Mouse (Mus musculus) midbrain, embryonic 11.5 days (tissue): Measurements from ENCODE around the gene Ap2s1. TPM values are rescaled to one million over a fixed set of nuclear protein-coding genes. Genes with fewer than 3 reads are reported as not detected.
"Not testable (repeated sequence)": the region's sequence is repeated elsewhere in the genome, so short reads cannot be mapped to it uniquely, and the experiment has no call there.

Experiments used
- ATAC-seq: fragments of 200-750 bp; cut with Nextera tagmentation; 2 replicates; pipeline ENCODE4 v1.8.0; 2017; ENCODE audit warnings: moderate TSS enrichment, moderate library complexity; ENCODE audit not compliant: low FRiP score
- DNase-seq: peaks from one replicate; pipeline ENCODE4 v3.0.0; 2015; ENCODE audit warnings: low spot score; ENCODE audit errors: missing footprints
- H3K27ac ChIP-seq: fragments of 300-500 bp; sonication (generic); 2 replicates; pipeline ENCODE4 v1.5.1; 2014; ENCODE audit warnings: low read depth, low read length
- H3K27me3 ChIP-seq: fragments of 300-500 bp; sonication (generic); 2 replicates; pipeline ENCODE4 v1.6.1; 2014; ENCODE audit warnings: mild to moderate bottlenecking, low read length, moderate library complexity, mixed read lengths; ENCODE audit not compliant: control insufficient read depth, insufficient read depth
- H3K36me3 ChIP-seq: fragments of 300-500 bp; sonication (generic); 2 replicates; pipeline ENCODE4 v1.6.1; 2014; ENCODE audit warnings: mild to moderate bottlenecking, low read length, moderate library complexity, mixed read lengths; ENCODE audit not compliant: control insufficient read depth, insufficient read depth
- H3K4me1 ChIP-seq: fragments of 300-500 bp; sonication (generic); 2 replicates; pipeline ENCODE4 v1.6.1; 2014; ENCODE audit warnings: low read length; ENCODE audit not compliant: control insufficient read depth, insufficient read depth
- H3K4me2 ChIP-seq: fragments of 300-500 bp; sonication (generic); 2 replicates; pipeline ENCODE4 v1.6.1; 2014; ENCODE audit warnings: mild to moderate bottlenecking, moderate library complexity
- H3K4me3 ChIP-seq: fragments of 300-500 bp; sonication (generic); 2 replicates; pipeline ENCODE4 v1.5.1; 2014; ENCODE audit warnings: low read depth, low read length
- H3K9ac ChIP-seq: fragments of 300-500 bp; sonication (generic); 2 replicates; pipeline ENCODE4 v1.6.1; 2014; ENCODE audit warnings: low read length
- H3K9me3 ChIP-seq: fragments of 300-500 bp; sonication (generic); 2 replicates; pipeline ENCODE4 v1.6.1; 2016; ENCODE audit warnings: low read length; ENCODE audit not compliant: control insufficient read depth
- WGBS: fragments of 180-500 bp; shearing (Covaris S2); extraction: QIAGEN DNeasy Blood & Tissue Kit; methylation state at CpG from one replicate; pipeline ENCODE4 v1.1.7; 2014; 5-methylcytosine and 5-hydroxymethylcytosine counted together
- polyA plus RNA-seq: library from polyadenylated mRNA; unstranded; fragments of >200 nt; fragmentation: Nextera tagmentation; extraction: Ambion mirVana; gene quantifications from 2 replicates; pipeline ENCODE4 v1.2.1, GENCODE M21; 2014

Gene Ap2s1
- polyA plus RNA-seq, 1 experiment from 2014 or later, result 300 TPM

DNA sequence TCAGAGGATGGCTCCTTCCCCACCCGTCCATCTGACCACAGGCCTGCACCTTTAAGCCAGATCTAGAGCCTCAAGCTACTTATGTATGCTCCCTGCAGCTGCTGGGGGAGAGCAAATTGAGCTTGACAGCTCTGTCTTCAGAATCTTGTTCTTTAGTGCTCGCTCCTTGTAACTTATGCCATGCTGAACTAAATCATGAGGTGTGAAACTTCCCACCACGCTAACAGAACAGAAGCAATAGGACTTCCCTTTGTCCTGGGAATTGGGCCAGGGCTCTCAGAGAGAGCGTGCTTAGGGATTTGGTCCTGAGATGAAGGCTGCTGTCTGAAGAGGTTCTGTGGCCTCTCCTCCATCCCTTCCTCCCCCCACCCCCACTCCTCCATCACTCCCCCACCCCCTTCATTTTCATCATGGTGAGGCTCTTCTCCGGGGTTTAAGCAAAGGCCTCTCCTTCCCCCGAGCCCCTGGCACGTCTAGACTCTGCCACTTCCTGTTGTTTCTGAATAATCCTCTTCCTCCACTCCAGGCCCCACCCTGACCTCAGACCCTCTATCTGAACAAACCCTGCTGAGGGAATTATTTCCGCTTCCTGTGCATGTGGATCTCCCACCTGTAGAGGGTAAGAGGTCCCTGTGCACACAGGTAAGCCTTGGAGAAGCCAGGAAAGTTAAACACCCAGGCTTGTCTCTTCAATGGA, 21.6 kb upstream of the Ap2s1 start:
- H3K4me1 ChIP-seq, H3K36me3 ChIP-seq, H3K9me3 ChIP-seq, H3K27me3 ChIP-seq, H3K4me3 ChIP-seq, DNase-seq, H3K4me2 ChIP-seq, ATAC-seq, H3K27ac ChIP-seq: not testable (repeated sequence)
- 0 out of 2 replicates have a peak overlapping the region, but pooled peaks have one; percentile 15 for H3K9ac ChIP-seq
- WGBS, result 53% methylated on average over 8 of the region's 8 CpGs

DNA sequence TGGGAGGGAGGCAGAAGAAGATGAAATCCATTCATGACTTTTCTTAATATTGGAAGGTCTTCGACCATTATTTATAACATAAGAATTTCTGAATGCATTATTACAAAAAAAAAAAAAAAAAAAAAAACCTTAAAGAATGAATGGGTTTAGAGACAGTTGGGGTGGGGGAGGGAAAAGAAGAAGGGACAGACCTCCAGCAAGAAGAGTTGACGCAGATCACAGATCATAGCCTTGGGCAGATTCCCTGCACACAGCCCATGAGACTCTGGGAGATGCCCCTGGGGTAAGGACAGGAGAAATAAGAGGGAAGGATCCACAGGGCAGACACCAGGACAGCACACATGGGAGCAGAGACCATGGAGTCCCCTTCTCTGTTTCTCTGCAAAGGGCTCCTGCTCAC, 16.6 kb upstream of the Ap2s1 start, which contains the start of gene Ceacam9:
Gene Ceacam9, plus strand, starts transcription at position 301 of the 400 bp plus-strand sequence.
- H3K9ac ChIP-seq, result no peak within 1 kb of the TSS
- no peak within 1 kb of the TSS for H3K4me3 ChIP-seq
- no peak for DNase-seq
- no peaks in the 10 kb centered on the region for H3K27me3 ChIP-seq
- H3K36me3 ChIP-seq, result no peaks in the 10 kb centered on the region
- H3K9me3 ChIP-seq, result no peaks in the 10 kb centered on the region
- no peak within 1 kb of the TSS for H3K4me2 ChIP-seq
- no peaks in the 10 kb centered on the region for H3K4me1 ChIP-seq
- no peak within 1 kb of the TSS for H3K27ac ChIP-seq
- WGBS, result 85% methylated on average over 2 of the region's 2 CpGs
- ATAC-seq, result no peak

- not testable (repeated sequence) for ATAC-seq, H3K4me2 ChIP-seq, H3K9ac ChIP-seq, H3K27me3 ChIP-seq, H3K36me3 ChIP-seq, H3K4me3 ChIP-seq, H3K9me3 ChIP-seq, DNase-seq, H3K27ac ChIP-seq, H3K4me1 ChIP-seq
- 79% methylated on average over 3 of the region's 3 CpGs for WGBS
Observed at GRCm38 (mm10) chr7:16722490-16722889, 15.7 kb upstream of the Ap2s1 start.

DNA sequence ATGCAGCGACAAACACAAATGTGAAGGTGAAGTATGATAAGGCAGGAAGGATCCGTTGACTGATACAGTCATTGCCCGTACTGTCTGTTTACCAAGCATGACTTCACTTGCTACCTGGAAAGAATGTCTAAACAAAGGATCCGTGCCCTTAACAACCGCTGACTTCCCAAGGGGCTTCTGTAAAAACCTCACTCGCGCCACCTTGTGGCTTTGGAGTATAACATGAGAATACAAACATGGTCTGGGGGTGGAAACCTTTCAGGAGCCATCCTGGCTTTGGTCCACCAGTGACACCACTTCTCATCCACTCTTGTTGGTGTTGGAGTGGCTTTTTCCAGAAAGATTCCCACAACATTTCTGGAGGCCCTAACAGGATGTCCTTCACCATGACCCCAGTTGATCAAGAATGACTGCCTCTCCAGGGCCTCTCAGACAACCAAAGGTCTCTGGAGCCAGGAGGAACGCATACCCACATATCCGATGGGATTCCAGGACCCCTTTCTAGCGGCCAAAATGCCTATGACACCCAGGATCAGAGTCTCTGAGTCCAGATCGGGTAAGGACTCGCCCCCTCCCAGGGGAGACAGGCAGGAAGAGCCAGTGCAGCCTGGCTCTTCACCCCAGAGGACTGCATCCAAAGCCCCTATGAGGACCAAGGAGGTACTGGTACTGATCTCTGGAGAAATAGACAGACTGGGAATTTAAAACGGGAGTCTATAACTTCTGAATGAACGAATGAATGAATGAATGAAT, 9.4 kb upstream of the Ap2s1 start:
- no peaks in the 10 kb centered on the region for H3K36me3 ChIP-seq
- DNase-seq (peak; percentile 95), ATAC-seq (peak; percentile 54; the same call in 1 of the 2 replicates)
- H3K4me1 ChIP-seq, result no peaks in the 10 kb centered on the region; the same call in 1 of the 2 replicates
- no peak overlapping the region for H3K4me3 ChIP-seq
- H3K9ac ChIP-seq, result no peak overlapping the region
- H3K27ac ChIP-seq, result no peak overlapping the region
- H3K4me2 ChIP-seq, result no peak overlapping the region; the same call in 1 of the 2 replicates
- H3K9me3 ChIP-seq, result no peaks in the 10 kb centered on the region
- no peaks in the 10 kb centered on the region for H3K27me3 ChIP-seq
- WGBS, result 33% methylated on average over 14 of the region's 14 CpGs

GRCm38 (mm10) chr7:16729563-16729962, 8.6 kb upstream of the Ap2s1 start:
- not testable (repeated sequence) for H3K4me1 ChIP-seq, H3K9me3 ChIP-seq, H3K4me3 ChIP-seq, H3K27ac ChIP-seq, H3K36me3 ChIP-seq, H3K27me3 ChIP-seq, DNase-seq, H3K9ac ChIP-seq
- 0 out of 2 replicates have a peak, but pooled peaks have one; percentile 40 for ATAC-seq
- WGBS, result 11% methylated on average over 7 of the region's 7 CpGs
- peak overlapping the region; percentile 4; the same call in 1 of the 2 replicates for H3K4me2 ChIP-seq

GRCm38 (mm10) chr7:16730791-16731190, 7.4 kb upstream of the Ap2s1 start:
- no peak overlapping the region for H3K27ac ChIP-seq
- H3K27me3 ChIP-seq, result no peaks in the 10 kb centered on the region
- H3K4me3 ChIP-seq, result no peak overlapping the region
- ATAC-seq, result no peak
- H3K36me3 ChIP-seq, result no peaks in the 10 kb centered on the region
- no peak overlapping the region for H3K4me2 ChIP-seq
- WGBS, result 81% methylated on average over 6 of the region's 6 CpGs
- DNase-seq, result no peak
- no peak overlapping the region for H3K9ac ChIP-seq
- no peaks in the 10 kb centered on the region for H3K9me3 ChIP-seq
- no peaks in the 10 kb centered on the region; the same call in 1 of the 2 replicates for H3K4me1 ChIP-seq

GRCm38 (mm10) chr7:16731893-16732422, 6.3 kb upstream of the Ap2s1 start:
- WGBS, result 78% methylated on average over 7 of the region's 7 CpGs
- no peak for DNase-seq

GRCm38 (mm10) chr7:16737606-16738072, 571 bp upstream of the Ap2s1 start:
- no peaks in the 10 kb centered on the region for H3K36me3 ChIP-seq
- no peaks in the 10 kb centered on the region for H3K27me3 ChIP-seq
- no peaks in the 10 kb centered on the region for H3K9me3 ChIP-seq
- peak overlapping the region; percentile 78 for H3K4me3 ChIP-seq
- ATAC-seq (peak; percentile 49), DNase-seq (peak; percentile 87)
- H3K4me2 ChIP-seq, result peak overlapping the region; percentile 44
- no peak overlapping the region for H3K27ac ChIP-seq
- WGBS, result 42% methylated on average over 10 of the region's 10 CpGs
- H3K9ac ChIP-seq, result peak overlapping the region; percentile 46; the same call in 1 of the 2 replicates
- H3K4me1 ChIP-seq, result peaks cover 14% of the 10 kb centered on the region

More at GRCm38 (mm10) chr7:16731893-16732422, 6.3 kb upstream of the Ap2s1 start:
- no peak for ATAC-seq
- H3K36me3 ChIP-seq, result no peaks in the 10 kb centered on the region
- no peaks in the 10 kb centered on the region for H3K27me3 ChIP-seq
- H3K4me2 ChIP-seq, result no peak overlapping the region
- H3K27ac ChIP-seq, result no peak overlapping the region
- no peak overlapping the region for H3K4me3 ChIP-seq
- H3K4me1 ChIP-seq, result no peaks in the 10 kb centered on the region; the same call in 1 of the 2 replicates
- no peaks in the 10 kb centered on the region for H3K9me3 ChIP-seq
- no peak overlapping the region for H3K9ac ChIP-seq
